Mouse (Mus musculus): ENCODE data around the gene Arhgap27. TPM values are rescaled to one million over a fixed set of nuclear protein-coding genes. Genes with fewer than 3 reads are reported as not detected.
"Not testable (repeated sequence)": the region's sequence is repeated elsewhere in the genome, so short reads cannot be mapped to it uniquely, and the experiment has no call there.

Gene Arhgap27
- polyA plus RNA-seq, 1 experiment = 27.6 TPM

DNA sequence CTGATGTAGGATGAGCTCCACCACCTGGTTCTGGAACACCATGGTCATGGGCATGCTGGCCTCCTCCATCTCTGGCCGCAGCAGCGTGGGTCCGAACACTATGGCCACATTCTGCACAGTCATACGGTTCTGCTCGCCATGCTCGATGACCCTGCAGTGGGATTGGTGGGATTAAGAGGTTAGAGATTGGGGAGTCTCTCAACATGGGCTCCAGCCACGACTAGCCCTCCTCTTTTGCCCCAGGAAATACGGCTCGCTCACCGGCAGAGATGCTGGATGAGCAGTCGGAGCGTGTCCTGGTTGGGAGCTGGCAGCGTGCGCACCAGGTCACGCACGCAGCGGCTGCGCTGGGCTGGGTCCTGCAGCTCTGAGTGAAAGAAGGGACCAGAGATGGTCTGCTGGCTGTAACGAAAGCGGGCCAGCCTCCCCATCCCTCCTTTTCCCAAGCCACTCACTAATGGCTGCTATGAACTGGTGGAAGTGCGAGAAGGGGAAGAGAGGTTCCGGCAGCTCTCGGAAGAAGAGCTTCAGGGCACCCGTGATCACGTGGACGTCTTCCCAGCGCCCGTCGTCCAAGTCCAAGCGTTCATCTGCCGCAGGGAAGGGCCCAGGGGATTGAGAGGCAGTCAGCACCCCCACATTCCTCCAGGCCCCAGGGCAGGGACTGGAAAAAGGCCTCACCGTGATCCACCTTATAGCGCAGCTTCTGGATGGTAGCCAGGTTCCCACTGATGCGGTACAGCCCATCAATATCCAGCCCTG lies 30.4 kb downstream of the Arhgap27 start:
- no peak for DNase-seq (ENCODE audit: low read depth)

- no peak for DNase-seq (ENCODE audit: low read depth)
Measured at GRCm38 (mm10) chr11:103332186-103332889, 31.2 kb downstream of the Arhgap27 start.

DNA sequence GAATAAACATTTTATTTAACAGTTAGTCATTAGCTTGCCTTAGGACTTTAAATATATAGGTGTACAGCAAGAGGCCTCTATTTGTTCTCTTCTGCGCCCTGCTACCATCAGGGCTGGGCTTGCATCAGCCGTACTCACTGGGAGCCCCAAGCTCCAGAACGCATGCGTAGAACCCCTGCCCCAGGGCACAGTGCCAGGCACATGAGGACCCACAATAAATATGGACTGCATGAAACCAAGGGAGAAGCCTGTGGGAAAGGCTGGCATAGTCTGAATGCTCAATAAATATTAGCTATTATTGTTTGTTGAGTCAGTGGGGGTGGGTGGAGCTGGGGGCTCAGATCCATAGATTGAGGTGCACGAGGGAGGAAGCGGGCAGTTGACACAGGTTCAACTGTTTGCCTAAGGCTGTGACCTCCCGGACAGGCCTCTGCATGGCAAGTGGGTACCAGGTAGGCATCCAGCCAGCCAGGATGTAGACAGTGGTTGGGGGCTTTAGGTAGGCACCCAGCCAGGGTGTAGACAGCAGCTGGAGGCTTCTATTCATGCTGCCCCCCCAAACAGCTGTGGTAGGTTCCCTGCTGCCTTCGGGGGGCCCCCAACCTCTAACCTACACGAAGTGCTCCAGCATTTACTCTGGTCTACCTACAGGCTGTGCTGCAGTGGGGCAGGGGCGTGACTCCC lies 31.8 kb downstream of the Arhgap27 start:
- DNase-seq (ENCODE audit: low read depth) = no peak

- no peak for DNase-seq (ENCODE audit: low read depth)
Measured at GRCm38 (mm10) chr11:103330651-103331319, 32.7 kb downstream of the Arhgap27 start.

DNA sequence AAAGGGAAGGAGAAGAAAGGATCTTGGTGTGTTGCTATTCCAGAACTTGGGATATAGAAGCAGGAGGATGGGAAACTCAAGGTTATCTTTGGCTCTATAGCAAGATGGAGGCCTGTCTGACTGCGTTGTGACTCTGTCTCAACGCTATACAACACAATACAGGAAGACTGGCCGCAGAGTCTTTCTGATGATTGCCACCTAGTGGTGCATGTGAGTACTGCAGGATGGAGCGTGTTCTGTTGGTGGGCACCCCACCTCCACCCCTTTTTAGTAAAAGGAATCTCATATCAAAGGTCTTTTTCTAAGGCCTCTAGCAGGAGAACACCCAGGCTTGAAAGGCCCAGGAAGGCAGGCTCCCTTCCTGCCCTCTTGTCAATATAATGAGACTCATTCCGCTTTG lies 36.5 kb downstream of the Arhgap27 start:
- no peak for DNase-seq (ENCODE audit: low read depth)

- DNase-seq (ENCODE audit: low read depth) = no peak
Measured at GRCm38 (mm10) chr11:103325172-103325571, 38.3 kb downstream of the Arhgap27 start.

DNA sequence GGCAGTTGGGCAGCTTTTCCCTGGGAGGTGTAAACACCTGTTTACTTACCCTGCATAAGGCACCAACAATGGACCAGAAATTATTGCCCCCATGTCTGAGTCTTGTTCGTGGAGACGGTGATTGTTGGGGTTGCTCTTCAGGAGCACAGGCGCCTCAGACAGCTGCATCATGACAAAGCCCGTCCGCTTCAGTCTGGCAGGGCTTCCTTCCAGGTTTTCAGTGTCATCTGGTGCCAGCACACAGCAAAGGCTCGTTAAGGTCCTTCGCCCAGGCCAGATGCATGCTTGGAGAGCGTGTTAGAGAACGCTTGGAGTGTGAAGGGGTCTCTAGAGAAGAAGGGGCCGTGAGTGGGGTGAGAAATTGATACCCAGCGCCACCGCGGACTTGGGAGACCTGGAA lies 38.8 kb downstream of the Arhgap27 start:
- no peak for DNase-seq (ENCODE audit: low read depth)

DNA sequence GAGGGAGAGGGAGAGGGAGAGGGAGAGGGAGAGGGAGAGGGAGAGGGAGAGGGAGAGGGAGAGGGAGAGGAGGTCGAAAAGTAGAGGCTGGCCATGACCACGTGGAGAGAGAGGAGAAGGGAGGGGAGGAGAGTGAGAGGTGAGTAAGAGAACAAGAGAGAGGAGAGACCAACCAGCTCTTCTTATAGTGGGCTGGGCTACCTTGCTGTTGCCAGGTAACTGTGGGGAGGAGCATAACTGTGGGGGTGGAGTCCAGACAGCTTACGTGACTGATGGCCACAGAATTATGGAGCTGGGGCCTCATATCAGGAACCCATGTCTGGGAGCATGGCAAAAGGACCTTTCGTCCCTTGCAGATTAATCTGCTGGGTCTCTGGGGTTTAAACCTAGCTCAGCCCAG lies 40.7 kb downstream of the Arhgap27 start:
- DNase-seq (ENCODE audit: low read depth) = not testable (repeated sequence)

GRCm38 (mm10) chr11:103320646-103321045 lies 42.8 kb downstream of the Arhgap27 start:
- no peak for DNase-seq (ENCODE audit: low read depth)

- no peak for DNase-seq (ENCODE audit: low read depth)
Measured at GRCm38 (mm10) chr11:103320196-103320595, 43.3 kb downstream of the Arhgap27 start.

DNA sequence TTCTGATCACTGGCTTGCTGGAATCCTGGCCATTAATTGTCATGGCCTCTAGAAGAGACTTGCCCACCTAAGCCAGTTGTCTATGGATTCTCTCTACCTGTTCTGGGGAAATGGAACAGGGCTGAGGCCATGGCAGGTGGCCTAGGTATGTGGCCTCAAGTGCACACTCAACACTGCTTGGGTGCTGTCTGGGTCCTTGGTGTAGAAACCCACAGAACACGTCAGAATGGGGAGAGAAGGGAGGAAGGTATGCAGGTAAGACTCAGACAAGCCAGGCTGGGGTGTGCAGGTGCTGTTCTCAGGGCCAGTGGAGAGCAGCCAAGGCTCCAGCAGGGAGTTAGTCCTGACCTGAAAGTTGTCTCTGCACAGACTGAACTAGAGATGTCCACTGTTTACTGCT lies 45.5 kb downstream of the Arhgap27 start:
- no peak for DNase-seq (ENCODE audit: low read depth)

DNA sequence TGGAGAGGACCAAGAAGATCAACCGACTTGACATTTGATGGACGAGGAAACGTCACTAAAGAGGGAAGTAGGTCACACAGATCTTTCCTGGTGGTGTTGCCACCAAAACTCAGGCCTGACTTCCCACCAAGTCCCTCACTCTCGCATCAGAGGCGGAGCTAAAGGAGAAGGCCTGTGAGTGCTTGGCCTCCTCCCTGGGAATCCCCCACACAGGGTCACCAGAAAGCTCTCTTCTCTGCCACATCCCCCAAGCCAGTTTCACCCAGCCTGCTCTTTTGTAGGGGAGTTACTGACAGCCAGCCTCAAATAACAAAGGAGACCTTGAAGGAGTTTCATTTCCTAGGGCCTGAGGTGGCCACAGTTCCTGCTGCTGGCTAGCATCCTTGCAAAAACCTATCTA lies 48.1 kb downstream of the Arhgap27 start:
- no peak for DNase-seq (ENCODE audit: low read depth)

DNA sequence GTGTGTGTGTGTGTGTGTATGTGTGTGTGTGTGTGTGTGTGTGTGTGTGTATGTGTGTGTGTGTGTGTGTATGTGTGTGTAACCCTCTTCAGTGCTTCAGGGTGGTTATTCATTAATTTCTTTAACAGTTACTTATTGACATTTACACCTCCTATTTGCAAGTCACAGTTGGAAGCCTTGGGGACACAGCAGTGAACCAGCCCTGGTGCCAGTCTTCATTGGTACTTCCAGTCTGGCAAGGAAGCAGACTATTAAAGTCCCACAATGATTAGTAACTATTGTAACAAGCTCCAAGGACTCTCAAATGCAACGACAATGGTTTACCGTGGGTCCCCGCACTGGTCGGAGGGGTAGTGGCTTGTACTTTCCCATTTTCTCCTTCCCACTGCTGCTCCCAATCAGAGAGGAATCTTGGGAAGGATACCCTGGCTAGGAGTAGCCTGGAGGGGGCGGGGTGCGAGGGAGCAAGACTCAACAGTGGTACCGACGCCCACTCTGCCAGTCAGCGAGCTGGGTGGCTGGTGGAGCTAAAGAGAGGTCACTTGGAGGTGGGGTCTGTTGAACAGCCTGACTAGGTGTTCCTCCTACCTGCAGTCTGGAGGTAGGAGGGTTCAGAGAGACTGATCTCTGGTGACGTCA lies 48.6 kb downstream of the Arhgap27 start:
- DNase-seq (ENCODE audit: low read depth) = no peak

GRCm38 (mm10) chr11:103313542-103313941 lies 50.0 kb downstream of the Arhgap27 start:
- DNase-seq (ENCODE audit: low read depth) = no peak

DNA sequence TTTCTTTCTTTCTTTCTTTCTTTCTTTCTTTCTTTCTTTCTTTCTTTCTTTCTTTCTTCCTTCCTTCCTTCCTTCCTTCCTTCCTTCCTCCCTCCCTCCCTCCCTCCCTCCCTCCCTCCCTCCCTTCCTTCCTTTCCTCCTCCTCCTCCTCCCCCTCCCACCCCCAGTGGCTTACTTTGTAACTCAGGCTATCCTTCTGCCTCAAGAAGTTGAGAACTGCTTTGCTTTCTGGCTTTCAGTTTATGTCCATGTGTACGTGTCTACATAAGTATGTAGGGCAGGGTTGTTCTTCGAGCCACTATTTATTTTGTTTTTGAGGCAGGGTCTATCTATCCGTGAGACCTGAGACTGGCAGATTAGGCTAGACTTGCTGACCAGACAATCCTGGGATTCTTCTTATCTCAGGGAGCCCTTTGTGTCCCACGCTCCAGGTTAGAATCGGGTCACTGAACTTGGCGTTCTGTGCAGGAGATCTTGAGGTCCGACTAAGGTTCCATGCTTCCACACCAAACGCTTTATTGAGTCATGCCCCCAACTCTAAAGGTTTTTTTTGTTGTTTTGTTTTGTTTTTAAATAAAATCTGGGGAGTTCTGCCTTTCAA lies 50.7 kb downstream of the Arhgap27 start:
- DNase-seq (ENCODE audit: low read depth) = no peak

- DNase-seq (ENCODE audit: low read depth) = no peak
Measured at GRCm38 (mm10) chr11:103311960-103312611, 51.4 kb downstream of the Arhgap27 start.

- DNase-seq (ENCODE audit: low read depth) = no peak
Measured at GRCm38 (mm10) chr11:103309956-103310574, 53.4 kb downstream of the Arhgap27 start.

GRCm38 (mm10) chr11:103307910-103308309 lies 55.6 kb downstream of the Arhgap27 start:
- DNase-seq (ENCODE audit: low read depth) = no peak

DNA sequence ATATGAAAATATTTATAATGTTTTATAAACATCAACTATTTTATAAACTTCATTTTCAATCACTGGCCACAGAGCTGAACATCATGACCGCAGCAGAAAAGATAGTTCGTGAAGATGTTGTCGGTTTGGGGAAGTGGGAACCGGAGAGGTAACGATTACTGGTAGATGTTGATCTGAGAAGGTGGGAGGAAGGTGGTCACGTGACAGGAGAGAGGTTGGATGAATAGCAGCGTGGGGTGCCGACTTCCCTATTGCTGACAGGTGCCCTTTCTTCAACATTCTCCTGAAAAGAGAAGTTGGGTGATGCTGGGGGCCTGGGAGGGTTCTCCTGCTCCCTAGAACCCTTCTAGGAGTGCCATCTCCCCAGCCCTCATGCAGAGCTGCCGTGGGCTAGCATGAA lies 59.0 kb downstream of the Arhgap27 start:
- DNase-seq (ENCODE audit: low read depth) = no peak

- no peak for DNase-seq (ENCODE audit: low read depth)
Measured at GRCm38 (mm10) chr11:103294772-103295171, 68.7 kb downstream of the Arhgap27 start.

All from gonadal fat pad, adult 2 months (tissue).